Mouse (Mus musculus) erythroid progenitor cell, adult 5-6 weeks (primary cell): ENCODE results near the gene Limd2. TPM values are rescaled to one million over a fixed set of nuclear protein-coding genes. Genes with fewer than 3 reads are reported as not detected.
A peak's percentile ranks its signal among the peaks of the same experiment; 100 is the strongest.
"Not testable (repeated sequence)": the region's sequence is repeated elsewhere in the genome, so short reads cannot be mapped to it uniquely, and the experiment has no call there.

ENCODE experiments used
- ATAC-seq: replicated peaks from 2 replicates; pipeline ENCODE4 v1.8.0; 2016; ENCODE audit warnings: moderate number of reproducible peaks, mild to moderate bottlenecking, moderate TSS enrichment, inconsistent platforms; ENCODE audit not compliant: poor library complexity, low FRiP score, severe bottlenecking
- total RNA-seq, 2 experiments: library from RNA; stranded (forward) in 1 of 2; stranded (reverse) in 1 of 2; fragments of 150-400 nt in 1 of 2; fragments of 186-747, 209-891 nt in 1 of 2; gene quantifications; 2 replicates each; pipeline versions ENCODE4 v1.2.3 to v1.2.4; 2015 to 2017; ENCODE audit warnings: low replicate concordance in 2 of 2

Limd2 gene
- total RNA-seq (2015; ENCODE audit: low replicate concordance) (35.7 and 49.0 TPM in 2 replicates), total RNA-seq (2017; ENCODE audit: low replicate concordance) (4.8 and 8.7 TPM in 2 replicates)

DNA sequence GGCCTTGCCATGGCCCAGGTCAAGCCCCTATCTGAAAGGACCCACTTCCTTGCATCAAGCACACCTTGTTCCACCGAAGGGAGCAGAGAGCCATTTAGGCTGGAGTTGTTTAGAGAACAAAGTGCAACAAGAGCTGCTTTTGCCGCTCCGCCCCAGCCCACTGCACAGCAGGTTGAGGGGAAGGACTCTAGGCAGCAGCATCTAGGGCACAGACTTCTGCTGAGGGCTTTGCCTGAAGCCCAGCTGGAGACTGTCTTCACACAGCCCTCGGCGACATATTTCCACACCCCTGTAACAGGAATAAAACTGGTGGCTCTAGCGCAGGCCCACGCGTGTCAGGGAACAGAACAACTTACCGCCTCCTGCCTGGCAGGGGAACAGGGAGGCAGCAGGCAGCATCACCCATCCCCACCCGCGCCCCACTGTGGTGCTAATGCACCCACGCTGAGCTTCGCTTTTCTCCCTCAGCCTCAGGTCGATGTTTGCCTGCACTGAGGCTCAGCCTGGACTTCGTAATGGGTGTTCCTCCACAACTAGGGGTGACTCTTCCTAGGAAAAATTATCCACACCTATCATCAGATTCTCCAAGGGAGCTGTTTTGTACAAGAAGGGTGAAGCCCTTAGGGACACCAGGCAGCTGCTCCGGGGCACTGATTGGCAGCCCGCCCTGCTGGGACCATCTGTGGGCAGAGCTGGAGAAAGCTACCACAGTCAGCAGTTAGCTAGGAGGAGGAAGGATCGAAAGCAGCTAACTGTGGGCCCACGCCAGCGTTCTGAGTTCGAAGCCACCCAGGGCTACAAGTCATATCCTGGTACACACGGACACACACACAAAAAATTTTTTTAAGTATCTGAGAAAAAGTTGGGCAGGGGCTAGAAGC is at the start of gene Limd2, which contains the start of gene Gm10840:
Gene Limd2 (minus strand): TSS at position 20 of the 881 bp plus-strand sequence.
Gene Gm10840 (plus strand): TSS at position 10 of the 881 bp plus-strand sequence.
- no peak for ATAC-seq

DNA sequence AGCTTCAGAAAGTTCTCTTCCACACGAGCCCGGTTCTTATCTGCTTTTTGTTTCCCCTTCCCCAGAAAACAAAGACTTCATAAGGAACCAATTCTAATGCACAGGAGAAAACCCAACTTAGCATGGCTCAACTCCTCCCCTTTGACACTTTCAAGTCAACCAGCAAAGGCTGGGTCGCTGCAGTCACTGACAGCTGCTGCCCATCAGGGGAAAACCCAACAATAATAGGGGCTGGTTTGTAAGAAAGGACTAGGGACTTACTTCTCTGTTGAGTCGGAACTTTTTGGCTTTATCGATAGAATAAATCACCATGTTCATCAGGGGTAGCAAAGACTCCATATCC is 41.4 kb upstream of the Limd2 start, which contains the start of gene Strada:
Gene Strada (minus strand): TSS at position 46 of the 343 bp plus-strand sequence.
- ATAC-seq, result no peak

DNA sequence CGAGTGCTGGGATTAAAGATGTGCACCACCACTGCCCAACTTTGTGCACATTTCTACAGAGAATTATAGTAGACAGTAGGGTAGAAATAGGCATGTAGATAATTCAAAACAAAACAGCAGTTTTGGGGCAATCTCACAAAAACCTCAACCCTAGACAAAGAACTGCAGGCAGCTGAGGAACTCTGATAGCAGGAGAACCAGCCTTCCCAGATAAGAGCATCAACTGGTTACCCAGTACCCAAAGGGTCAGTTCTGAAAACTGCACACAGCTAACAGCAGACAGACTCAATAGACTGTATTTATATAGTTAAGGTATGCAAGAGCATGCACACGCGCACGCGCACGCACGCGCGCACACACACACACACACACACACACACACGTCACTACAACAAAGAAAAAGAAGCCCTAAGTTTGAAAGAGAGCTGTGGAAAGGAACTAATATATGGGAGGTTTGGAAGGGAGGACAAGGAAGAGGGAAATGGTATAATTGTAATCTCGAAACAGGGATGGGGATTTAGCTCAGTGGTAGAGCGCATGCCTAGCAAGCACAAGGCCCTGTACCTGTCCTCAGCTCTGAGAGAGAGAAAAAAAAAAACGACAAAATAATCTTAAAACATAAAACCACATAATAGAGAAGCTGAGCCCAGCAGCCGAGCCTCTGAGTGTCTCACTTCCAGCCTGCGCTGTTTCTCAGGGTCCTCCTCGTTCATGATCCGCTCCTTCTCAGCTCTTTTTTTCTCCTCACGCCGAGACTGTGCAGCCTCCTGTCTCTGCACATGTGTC is 40.9 kb upstream of the Limd2 start:
- no peak for ATAC-seq

DNA sequence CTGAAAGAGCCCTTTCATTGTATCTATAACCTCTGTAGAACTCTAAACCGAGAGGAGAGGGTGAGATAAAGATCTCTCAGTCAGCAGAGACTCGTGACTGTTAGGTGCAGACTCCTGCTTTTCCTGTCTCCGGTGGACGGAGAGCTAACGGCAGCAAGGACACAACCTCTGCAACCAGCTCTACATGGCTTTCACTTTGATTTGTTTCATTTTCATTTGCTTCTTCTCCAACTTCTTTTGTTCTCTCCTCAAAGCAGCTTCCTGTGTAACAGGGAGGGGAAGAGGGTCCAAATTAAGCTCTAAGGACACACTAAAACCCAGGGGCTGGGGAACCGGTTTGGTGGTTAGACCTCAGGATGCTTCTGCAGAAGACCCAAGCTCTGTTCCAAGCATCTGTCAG is 40.1 kb upstream of the Limd2 start:
- no peak for ATAC-seq

DNA sequence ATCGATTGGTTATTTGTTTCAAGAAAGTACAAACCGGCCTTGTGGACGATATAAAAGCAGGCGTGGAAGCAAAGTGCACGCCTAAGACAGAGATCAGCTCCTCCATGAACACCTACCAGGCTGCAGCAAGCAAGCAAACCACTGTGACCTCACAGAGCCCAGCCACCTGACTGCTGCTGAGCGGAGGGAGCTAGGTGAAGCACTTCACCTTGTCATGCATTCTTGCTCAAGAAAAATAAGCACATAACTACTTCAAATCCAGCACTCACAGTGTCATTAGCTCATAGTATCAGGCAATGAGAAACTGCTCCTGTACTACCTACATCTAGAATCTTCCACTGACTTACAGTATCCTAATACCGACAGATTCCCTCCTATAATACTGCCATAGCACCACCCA is 39.3 kb upstream of the Limd2 start:
- not testable (repeated sequence) for ATAC-seq

DNA sequence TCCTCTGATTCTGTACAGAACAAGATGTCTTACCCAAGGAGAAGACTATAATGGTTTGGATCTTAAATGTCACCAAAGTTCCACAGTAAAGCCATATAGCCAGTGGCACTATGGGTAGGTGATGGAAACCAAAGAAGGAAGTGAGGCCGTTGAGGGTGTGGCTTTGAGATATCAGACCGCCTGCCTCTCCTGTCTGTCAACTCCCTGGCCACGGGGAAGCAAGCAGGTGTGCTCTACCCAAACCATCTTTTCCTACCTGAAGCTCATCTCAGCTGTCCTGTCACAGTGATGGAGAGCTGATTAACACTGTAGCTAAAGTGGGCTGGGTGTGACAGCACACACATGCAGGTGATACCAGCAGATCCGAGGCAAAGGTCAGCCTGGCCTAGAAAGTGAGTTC is 37.6 kb upstream of the Limd2 start:
- ATAC-seq, result no peak

DNA sequence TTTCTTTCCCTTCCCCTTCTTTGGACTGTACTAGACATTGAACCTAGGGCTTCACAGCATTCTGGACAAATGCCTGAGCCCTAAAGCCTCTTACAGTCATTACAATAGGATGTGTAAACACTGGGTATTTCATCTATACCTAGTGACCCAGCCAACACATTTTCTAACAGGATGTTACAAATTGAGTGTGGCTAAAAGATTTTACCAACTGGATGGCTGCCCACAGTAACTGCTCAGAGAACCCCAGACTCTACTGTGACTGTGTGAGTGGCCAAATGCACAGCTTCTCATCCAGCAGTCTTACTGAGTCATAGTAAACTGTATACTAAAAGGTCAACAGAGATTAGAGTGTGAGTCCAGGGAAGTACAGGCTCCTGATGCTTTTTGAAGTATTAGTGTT is 34.7 kb upstream of the Limd2 start:
- no peak for ATAC-seq

DNA sequence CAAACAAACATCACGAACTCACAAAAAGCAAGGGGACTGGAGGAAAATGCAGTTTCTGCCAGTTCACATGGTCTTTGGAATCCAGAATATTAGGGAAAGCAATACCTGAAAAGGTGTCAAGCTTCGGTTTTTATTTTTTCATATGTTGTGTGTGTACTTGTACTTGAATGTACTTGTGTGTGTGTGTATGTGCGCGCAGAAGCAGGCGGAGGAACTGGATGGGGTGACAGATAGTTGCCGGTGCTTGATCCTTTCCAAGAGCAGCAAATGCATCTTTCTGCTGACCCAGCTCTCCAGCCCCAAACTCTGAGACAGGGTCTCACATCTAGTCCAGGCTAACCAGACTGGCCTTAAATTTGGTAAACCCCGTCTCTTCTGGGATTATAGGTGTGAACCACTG is 34.2 kb upstream of the Limd2 start:
- no peak for ATAC-seq

DNA sequence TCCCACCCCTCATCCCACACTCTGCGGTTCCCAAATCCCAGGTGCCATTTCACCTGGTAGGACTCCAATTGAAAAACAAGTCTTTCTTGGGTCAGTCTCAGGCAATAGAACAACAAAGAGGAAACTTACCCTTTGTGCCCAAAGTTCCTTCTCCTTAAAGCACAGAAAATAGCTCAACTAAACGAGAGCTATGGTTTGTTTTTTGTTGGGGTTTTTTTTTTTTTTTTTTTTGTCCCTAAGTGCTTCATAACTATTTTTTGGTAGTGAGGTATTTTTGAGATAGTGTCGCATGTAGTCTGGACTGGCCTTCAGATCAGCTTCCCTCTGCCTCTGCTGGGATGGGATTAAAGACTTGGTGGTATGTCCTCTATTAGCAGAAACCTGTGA is 33.5 kb upstream of the Limd2 start:
- ATAC-seq, result no peak

DNA sequence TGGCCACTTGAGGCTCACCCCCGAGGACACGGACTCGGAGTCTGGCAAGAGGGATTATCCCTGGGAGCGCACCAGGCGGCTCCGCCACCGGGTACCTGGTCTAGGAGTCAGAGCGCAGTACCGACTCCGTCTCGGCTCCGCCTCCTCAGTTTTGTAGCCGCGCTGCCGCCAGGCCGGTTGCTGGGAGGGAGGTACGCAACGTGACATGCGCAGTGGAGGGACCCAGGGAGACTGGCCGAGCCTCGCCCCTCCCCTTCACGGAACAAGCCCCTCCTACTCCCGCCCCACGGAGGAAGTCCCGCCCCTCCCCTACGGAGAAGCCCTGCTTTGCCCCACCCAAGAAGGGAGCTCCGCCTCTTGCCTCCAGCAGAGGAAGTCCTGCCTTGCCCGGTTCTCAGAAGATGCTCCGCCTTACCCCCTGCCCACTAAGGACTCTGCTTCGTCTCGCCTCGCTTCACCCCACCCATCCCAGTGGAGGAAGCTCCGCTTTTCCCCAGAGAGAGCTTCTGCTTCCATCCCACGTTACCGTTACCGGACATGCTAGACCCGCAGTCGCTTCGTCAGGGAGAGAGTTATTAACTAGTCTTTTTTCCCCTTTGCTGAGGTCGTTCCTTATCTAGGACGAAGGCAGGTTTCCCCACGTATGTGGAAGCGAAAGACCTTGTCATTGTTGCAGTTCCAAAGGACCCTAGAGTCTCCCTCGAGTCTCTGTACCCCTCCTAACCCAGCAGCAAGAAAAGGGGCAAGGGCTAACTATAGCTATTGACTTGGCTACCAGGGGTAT is 32.9 kb upstream of the Limd2 start:
- ATAC-seq, result peak; percentile 92

DNA sequence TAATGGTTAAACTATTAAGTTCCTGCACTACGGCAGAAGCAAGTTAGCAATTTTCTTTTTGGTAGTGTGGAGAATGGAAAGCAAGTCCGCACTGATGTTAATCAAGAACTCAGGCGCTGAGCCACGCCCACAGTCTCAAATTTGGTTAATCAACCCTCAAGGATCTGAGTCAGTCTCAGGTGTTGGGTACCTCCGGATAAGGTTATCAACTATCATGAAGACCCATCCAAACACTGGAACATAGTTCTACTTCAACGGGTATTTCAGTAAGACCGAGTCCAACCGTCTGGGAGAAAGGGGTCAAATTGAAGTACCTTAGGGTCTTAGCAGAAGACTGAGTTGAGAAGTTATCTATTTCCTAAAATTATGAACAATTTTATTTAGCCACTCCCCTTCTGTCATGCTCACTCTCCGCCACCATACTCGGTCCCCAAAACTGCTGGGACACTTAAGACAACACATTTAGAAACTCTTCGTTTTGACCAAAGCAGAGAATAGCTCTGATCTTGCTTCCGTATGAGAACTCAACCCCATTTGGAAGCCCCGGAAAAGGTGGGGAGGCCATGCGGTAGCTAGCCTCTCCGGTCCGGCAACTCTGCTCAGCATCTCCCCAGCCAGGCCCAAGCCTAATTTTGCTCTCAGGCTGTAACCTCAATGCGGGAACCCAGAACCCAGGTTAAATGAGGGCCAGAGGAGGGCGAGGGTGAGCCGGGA is 32.2 kb upstream of the Limd2 start:
- peak; percentile 60 for ATAC-seq

DNA sequence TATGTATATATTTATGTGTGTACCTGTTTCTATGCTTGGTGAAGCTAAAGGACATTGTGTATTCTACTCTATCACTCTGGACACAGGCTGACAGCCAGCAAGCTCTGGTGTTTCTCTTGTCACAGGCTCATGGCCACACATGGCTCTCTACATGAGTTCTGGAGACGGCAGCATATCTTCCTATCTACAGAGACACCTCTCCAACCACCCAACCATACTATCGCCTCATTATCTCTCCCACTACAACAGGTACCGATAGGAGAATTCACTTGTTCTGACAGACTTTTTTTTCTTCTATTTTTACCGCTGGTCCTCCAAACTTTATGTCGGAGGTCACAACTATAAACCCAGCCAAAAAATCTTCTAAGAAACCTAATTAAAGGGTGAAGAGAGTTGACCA is 31.6 kb upstream of the Limd2 start:
- ATAC-seq, result no peak

DNA sequence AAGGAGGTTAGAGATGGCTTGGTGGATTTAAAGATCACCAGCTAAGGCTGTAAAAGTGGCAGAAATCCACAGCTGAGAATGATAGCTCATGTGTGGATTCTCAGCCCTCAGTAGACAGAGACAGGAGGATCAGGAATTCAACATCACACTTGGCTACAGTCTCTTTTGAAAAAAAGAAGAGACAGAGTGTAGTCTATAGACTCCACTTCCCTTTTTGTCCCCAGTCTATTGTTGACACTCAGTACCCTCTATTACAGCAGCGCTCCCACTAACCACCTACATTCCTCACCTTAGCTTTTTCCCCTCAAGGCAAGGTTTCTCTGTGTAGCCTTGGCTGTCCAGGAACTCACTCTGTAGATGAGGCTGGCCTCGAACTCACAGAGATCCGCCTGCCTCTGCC is 31.1 kb upstream of the Limd2 start:
- ATAC-seq, result no peak

DNA sequence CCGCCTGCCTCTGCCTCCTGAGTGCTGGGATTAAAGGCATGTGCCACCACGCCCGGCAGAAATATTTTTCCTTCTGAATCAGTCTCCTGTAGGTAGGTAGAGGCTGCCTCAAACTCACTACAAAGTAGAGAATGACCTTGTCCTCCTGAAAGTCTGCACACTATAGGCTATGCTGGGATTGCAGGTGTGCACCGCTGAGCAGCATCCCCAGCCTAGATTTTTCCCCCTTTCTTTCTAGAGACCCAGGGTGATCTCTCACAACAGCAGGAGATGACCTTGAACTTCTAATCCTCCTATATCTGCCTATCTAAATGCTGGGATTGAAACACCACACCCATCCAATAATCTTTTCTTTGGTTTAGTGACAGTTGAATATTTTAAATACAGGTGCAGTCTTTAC is 26.7 kb upstream of the Limd2 start:
- no peak for ATAC-seq

DNA sequence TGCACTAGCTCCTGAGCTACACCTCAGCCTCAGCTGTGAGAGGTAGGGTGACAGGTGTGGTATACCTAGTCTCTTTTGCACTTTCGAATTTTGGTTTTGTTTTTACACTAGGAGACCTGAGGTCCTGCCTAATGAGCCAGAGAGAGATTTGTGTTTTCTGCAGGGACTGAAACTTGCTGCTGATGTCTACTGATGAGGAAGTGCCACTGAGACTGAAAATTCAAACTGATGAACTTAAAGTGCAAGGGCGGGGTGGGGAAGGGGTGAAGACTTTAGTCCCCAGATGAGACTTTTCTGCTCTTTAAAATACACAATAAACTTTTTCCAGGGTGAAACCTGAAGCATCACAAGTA is 19.8 kb upstream of the Limd2 start:
- no peak for ATAC-seq

DNA sequence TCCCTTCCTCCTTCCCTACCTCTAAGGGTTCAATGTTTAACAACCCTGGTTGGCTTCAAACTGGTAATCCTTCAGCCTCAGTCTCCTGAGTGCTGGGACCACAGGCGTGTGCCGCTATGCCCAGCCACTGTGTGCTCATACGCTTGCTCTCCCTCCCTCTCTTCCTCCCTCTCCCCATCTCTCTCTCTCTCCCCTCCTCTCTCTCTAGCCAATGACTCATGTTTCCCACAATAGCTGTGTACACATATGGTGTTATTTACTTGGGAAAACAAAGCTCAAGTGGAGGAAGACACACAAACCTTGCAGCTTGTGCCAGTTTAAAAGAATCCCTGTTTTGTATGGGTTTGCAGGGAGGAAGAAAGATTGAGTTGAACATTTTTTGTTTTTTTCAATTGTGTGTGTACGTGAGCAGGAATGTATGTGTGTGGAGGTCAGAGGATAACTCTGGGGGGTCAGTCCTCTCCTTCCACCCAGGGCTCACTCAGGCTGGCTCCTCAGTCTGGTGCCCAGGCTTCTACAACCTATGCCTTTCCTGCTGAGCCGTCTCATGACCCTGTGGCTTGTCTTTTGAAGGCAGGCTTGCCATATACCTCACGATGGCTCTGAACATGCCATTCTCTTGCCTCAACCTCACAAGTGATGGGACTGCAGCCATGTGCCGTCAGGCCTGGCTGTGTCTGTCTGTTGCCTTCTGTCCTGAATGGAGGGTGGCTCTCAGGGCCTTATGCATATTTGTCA is 19.2 kb upstream of the Limd2 start:
- ATAC-seq, result no peak

DNA sequence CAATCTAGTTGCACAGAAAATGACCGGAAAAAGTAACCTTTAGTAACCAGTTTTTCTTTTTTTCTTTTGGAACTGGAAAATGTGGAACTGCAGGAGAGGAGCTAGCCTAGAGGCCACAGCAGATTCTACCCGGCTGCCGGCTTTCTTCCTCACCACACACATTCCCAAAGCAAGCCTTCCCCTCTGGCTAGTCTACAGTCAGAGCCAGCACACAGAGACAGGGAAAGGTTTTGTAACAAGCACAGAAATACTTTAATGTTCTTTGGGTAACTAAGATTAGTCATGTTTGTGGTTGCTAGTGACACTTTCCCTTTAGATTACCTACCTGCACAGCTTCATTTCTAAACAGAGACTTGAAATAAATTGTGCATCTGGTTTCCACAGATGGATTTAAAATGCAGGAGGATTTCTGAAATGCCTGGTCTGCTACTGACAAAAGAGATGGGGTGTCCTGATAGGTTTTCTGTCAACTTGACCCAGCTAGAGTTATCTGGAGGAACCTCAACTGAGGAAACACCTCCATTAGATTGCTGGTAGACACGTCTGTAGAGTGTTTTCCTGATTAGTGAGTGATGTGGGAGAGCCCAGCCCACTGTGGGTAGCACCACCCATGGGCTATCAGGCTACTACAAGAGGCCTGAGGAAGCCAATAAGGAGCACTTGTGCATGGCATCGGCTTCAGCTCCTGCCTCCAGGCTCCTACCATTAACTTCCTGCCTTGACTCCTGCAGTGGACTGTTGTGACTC is 17.5 kb upstream of the Limd2 start:
- peak; percentile 87 for ATAC-seq

DNA sequence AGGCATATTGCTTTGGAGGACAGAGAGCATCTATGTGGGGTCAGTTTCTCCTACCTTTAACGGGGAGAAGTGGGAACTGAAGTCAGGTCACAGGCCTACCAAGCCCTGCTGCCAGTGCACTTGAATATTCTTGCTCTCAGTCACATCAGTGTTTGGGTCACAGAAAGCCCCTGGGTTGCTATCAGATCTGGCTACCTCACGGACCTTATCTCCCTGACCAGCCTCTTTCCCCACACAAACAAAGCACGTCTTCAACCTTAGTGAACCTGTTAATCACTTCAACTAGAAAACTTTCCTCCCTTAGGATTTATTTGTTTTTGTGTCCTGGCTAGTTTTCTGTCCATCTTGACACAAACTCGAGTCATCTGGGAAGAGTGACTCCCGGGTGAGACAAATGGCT is 15.7 kb upstream of the Limd2 start:
- ATAC-seq, result no peak
